Mouse (Mus musculus): ENCODE measurements at regions not wholly inside any gene's neighbourhood (a gene's known extent, or its start where the extent isn't known, plus 50 kb on each side); places are given as distances from the start of the nearest gene placed in this dataset.

DNA sequence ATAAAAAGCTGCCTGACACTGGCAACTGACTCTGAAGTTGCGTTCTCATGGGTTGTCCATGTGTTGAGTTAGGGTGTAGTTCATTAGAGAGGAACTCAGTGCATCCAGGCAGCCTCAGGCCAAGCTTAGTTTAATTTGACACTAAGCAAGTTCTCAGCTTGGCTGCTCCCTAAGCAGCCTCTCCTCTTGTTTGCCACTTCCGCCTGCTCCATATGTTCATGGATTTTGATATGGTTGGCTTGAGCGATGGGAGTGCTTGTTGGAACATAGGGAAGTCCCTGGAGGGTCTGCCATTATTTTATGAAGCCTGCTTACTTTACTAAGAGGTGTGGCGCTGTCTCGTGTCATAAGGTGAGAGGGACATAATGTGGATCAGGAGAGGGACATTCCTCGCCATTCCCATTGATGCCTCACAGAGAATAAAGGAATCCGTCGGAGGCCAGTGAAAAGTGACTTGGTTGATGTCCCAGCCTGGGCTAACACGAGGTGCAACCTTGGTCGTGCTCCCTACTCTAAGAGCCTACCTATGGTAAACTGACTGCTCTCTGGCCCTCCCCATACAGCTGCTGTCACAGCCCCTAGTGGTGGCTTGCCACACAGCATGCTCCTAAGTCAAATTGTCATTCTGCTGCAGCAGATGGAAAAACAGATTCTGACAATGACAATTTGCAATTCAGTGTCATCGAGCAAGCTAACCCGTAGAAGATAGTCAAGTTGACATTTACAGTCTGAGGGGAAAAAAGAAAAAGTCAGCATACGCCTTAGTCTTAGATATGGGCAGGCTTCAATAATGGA is 104.6 kb downstream of the Pmp22 start:
- TF ChIP-seq EP300 (IDR thresholded peaks at IDR 0.05) (no peak), CTCF (IDR thresholded peaks at IDR 0.05) (peak; percentile 63)
